Mouse (Mus musculus) liver, postnatal 0 days (tissue): Measurements from ENCODE around the gene Klhl32.

Experiments
- CTCF ChIP-seq: sonication (generic); IDR thresholded peaks from 2 replicates; pipeline ENCODE4 v1.5.1; 2016; ENCODE audit warnings: antibody characterized with exemption, low read depth
- EP300 ChIP-seq: IDR thresholded peaks from 2 replicates; pipeline ENCODE4 v1.6.1; 2016; ENCODE audit warnings: antibody characterized with exemption, low read depth, mild to moderate bottlenecking

DNA sequence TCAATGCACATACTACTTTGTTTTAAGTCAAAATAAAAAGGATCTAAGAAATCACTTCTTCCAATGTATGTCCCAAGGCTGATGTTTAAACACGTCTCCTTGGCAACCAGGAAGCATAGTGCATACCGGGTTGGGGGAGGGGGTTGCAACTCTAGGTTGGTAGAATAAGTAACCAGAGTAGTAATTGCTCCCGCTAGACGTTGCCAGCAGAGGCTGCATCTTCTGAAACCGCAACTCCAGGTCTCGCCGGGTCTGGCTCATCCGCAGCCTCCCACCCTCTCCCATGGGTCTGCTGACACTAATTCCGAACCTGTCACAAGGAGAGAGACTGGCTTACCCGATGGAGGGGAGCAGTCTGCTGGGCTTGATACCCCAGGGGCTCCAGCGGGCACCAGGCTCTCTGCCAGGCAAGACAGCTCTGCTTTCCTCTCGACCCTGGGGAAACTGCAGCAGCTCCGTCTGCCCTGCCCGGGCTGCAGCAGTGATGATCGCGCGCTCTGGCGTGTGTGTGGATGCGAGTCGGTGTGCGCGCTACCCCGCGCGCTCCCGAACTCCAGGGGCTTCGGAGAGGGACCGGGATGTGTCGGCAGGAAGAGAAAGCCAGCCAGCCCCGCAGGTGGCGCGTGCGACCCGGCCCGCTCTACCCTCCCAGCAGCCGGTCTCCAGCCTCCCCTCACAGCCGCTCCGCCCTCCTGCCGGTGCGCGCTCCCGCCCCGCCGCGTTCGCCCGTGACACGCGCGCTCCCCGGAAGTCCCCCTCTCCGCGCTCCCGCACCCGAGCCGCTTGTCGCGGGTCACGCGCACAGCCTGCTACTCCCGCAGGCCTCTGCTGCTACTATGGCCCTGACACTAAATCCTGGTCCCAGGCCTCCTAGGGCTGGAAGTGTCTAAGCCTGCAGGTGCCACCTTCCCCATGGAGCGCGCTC is at the start of gene Klhl32:
- TF ChIP-seq CTCF (no peak), EP300 (no peak)
